Mouse (Mus musculus): ENCODE measurements around the gene Fibp.
"Not testable (repeated sequence)": the region's sequence is repeated elsewhere in the genome, so short reads cannot be mapped to it uniquely, and the experiment has no call there.

Fibp gene

GRCm38 (mm10) chr19:5466916-5467500 is 6.6 kb downstream of the Fibp start:
- DNase-seq = no peak

- DNase-seq = no peak
Measured at GRCm38 (mm10) chr19:5468374-5468773, 8.0 kb downstream of the Fibp start, which contains the start of gene Ctsw. Gene Ctsw, minus strand, starts transcription at chr19:5468507.

- no peak for DNase-seq
Measured at GRCm38 (mm10) chr19:5471846-5472245, 11.4 kb downstream of the Fibp start.

DNA sequence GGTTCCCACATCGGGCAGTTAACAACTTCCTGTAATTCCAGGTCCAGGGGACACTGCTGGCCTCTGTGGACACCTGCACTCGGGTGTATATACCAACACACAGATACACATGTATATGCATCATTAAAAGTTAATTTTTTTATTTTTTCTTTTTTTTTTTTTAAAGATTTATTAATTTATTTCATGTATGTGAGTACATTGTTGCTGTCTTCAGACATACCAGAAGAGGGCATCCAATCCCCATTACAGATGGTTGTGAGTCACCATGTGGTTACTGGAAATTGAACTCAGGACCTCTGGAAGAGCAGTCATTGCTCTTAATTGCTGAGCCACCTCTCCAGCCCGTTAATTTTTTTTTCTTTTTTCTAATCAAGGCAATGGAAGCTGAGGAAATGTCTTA is 12.4 kb downstream of the Fibp start:
- no peak for DNase-seq

- peak; percentile 66 for DNase-seq
Measured at GRCm38 (mm10) chr19:5473720-5474119, 13.3 kb downstream of the Fibp start, which contains the start of gene Efemp2. Gene Efemp2, plus strand, starts transcription at chr19:5473954.

- DNase-seq = peak; percentile 67
Measured at GRCm38 (mm10) chr19:5474281-5475068, 14.1 kb downstream of the Fibp start.

DNA sequence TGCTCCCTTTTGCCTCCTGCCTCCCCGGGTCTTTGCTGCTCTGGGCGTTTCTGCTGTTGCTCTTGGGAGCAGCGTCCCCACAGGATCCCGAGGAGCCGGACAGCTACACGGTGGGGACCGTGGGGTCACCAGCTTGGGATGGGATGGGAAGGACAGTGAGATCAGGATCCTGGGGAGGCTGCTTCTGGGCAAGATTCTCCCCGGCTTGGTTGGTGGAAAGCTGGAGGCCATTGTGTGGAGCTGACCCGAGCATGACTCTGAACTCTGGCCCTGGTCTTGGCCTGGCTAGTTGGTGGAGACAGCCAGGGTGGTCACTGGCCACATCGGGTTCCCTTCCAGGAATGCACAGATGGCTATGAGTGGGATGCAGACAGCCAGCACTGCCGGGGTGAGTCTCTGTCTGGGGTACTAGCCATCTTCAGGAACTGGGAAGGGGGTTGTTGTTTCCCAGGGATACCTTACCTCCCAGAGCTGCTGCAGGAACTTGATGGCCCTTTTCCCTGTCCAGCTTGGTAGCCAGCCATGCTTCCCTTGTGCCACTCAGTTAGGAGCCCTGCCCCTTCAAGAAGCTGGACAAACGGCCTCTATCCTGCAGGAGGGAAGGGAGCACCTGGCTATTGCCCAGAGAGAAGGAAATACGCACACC is 14.8 kb downstream of the Fibp start:
- DNase-seq = no peak

DNA sequence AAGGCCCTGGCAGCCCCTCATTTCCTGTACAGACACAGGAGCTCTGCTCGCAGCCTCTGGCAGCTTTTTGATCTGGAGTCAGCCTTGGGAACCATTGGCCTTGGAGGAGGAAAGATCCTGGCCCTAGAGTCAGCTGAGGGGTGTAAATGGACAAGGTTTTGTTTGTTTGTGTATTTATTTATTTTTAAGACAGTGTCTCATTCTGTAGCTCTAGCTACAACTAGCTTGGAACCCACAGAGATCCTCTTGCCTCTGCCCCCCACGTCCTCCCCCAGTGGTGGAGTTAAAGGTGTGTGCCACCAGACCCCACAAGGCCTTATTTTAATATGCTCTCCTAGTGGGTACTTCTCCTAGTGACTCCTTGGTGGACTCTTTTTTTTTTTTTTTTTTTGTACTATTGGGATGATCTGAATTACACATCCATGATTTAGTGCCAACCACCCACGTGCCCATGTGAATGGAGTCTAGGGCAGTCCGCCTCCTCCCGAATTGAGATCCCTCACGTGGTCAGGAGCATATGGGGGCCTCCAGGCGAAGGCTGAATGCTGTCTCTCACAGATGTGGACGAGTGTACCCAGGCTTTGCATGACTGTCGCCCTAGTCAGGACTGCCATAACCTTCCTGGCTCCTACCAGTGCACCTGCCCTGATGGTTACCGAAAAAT is 16.7 kb downstream of the Fibp start:
- DNase-seq = no peak

- no peak for DNase-seq
Measured at GRCm38 (mm10) chr19:5477668-5478300, 17.4 kb downstream of the Fibp start.

GRCm38 (mm10) chr19:5480016-5480415 is 19.6 kb downstream of the Fibp start:
- DNase-seq = no peak

GRCm38 (mm10) chr19:5481398-5481797 is 21.0 kb downstream of the Fibp start:
- DNase-seq = no peak

DNA sequence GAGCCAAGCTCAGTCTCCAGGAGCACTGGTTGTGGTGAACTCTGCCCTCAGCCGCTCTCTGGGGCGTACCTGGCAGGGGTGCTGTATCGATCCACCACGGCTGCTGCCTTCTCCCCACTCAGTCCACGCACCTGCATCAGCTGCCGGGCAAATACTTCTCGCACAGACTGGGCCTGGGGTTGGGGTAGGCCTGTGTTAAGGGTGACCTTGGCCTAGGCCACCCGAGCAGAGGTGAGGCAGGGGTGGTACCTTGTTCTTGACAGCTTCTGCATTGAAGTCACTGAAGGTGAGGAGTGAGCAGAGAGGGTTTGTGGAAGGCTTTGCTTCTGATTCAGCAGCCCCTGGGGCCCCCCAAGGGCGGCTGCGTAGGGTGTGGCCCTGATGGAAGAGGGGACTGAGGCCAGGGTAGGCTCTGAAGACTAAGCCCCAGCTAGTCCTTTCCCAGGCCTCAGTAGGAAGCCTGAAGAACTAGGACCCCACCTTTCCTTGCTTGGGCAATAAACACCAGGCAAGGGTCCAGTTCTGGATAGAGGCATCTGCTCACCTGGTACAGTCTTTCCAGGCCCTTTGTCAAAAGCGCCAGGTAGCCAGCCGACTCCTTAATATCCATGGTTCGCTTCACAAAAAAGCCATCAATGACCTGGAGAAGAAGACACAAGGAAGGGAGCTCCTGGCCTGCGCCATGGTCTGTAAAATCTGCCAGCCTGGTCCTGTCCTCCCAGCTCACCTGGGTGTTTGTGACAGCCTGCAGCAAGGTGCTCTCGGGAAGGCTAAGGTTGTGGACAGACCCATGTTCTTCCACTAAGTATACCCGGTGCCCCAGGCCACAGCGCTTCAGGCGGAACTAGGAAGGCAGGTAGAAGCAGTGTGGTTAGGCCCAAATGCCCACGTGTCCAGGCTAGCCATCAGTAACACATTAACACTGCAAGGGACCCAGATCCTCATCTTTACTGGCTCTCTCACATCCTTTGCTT is 23.3 kb downstream of the Fibp start:
- DNase-seq = no peak

DNA sequence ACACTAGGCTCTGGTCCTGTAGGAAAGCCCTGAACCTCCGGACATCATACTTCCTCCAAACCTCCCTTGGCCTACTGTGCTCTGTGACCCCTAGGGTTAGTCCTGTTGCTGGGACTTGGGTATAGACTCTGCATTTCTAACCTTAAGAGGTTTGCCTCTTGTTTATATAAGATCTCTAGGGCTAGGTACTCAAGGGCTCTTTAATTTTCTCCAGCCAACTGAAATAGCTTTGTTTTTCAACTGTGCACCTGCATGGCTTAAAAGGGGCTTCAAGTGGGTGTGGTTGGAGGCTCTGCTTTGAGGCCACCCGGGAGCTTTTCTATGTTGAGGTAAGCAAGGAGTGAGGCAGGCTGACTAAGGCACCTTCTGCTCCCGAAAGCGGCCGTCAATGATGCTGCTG is 24.1 kb downstream of the Fibp start:
- no peak for DNase-seq

DNA sequence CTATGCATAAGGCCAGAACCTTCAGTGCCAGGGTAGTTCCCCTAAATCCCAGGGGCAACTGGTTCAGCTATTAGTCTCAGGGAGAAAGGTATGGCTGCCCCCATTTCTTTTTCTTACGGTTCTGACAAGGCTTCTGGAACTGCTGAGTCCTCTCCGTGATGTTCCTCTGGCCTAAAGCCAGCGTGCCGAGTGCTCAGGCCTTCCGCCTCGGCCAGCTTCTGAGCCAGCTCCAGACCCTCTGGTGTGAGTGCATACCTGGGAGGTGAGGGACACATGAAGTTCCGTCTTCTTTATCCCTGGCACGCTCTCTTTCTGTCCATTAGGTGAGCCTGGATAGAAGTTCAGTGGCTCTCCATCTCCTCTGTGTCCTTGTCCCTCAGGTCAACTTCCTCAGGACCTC is 25.0 kb downstream of the Fibp start:
- no peak for DNase-seq

GRCm38 (mm10) chr19:5485821-5486220 is 25.4 kb downstream of the Fibp start:
- no peak for DNase-seq

DNA sequence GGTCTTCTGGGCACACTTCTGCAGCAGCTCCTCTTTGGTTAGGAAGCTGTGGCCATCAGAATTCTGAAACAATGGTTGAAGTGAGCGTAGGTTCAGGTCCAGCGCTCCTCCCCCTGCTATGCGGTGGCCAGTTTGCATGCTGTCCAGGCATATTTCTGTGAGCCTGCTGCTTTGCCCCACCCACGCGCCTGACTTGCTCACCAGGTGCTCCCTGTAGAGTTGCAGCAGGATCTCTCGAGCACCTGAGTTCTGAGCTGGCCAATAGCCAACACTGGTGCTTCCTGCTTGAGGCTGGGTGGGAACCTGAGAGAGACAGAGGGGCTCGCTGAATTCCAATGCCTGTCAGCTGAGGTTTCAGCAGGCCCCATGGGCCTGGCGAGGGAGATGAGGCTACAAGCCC is 25.9 kb downstream of the Fibp start:
- no peak for DNase-seq

- DNase-seq = no peak
Measured at GRCm38 (mm10) chr19:5486771-5487170, 26.4 kb downstream of the Fibp start.

DNA sequence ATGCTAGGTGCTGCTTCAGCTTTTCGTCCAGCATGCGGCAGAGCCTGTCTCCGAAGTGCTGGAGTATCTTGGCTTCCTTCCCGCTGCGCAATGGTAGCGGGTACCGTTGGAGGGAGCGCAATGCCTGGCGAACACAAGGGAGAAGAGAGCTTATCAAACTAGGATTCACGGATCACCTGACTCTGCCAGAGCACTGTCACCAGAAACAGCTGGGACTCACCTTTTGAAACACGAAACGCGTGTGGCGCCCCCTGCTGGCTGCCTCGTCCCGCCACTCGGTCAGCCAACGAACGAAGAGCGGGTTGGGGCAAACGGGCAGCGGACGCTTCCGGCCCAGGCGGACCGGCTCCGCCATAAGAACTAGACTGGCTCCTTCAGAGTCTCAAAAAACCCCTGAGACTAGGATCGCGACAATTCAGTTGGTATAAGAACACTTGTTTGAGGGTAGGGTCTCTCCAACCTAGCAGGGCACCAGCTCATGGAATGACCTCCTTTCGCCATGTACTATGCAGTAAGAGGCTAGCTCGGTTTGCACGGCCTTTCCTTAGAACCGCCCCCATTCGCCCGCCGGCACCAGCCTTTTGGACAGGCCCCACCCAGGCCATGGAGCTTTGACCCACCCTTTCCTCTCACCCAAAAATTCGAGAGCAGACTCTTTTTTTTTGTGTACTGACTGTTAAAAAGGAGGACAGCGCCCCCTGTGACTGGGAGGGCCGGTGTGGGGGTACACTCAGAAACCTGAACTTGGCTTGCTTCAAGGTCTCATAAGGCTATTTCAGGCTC is 27.5 kb downstream of the Fibp start, which contains the start of gene Mus81:
Gene Mus81, minus strand, starts transcription at position 635 of the 783 bp plus-strand sequence.
- DNase-seq = peak; percentile 98

- peak; percentile 93 for DNase-seq
Measured at GRCm38 (mm10) chr19:5488878-5489571, 28.6 kb downstream of the Fibp start.

DNA sequence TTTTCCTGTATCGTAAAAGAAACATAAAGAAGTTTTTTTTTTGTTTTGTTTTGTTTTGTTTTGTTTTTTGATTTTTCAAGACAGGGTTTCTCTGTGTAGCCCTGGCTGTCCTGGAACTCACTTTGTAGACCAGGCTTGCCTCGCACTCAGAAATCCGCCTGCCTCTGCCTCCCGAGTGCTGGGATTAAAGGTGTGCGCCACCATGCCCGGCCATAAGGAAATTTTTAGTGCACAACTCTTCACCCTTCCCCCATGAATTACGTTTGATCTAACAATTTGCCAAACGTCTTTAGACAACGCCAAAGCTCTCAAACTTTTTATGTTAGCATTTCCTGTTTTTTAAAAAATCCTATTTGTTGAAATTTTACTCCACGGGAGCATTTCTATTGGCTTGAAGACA is 29.3 kb downstream of the Fibp start:
- not testable (repeated sequence) for DNase-seq

All from right cerebral cortex, postnatal 4 days (tissue).